13 mouse cellular contexts compared by ENCODE assay signal in the genomic region with DNA sequence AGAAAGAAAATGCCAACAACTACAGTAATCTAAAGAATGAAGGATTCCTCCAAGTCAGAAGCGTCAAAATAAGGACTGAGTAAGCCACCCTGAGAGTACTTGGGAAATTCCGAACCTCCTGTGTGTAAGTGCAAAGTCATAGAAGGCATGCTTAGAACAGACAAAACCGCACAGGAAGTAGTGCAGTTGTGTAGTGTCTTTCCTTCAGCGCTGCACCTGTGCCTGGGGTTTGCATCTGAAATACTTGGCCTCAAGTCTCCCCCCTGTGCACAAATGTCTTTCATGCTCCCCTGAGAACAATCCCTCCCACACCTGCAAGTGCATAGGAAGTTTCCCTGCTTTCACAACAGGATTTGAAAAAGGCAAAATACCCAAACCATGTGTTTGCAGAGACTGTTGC. TPM values are rescaled to one million over a fixed set of nuclear protein-coding genes. Genes with fewer than 3 reads are reported as not detected.
DNase-seq lines count a peak whose midpoint lies in the region; ATAC-seq and TF ChIP-seq lines count a peak whose summit lies in the region.
"Had no signal": no experiment of that assay in that cellular context is flagged by ENCODE, and none has a peak within 500 bp of the region (broad histone marks: within the 10 kb centered on the region; RNA-seq: fewer than 3 reads in every experiment).

No protein-coding gene starts in this region.

- peaks cover 78% of the 10 kb centered on the region for H3K4me1 ChIP-seq in hindbrain, embryonic 10.5 days (replicated peaks)
- H3K4me1 ChIP-seq in midbrain, embryonic 12.5 days, result peaks cover 65% of the 10 kb centered on the region
- peaks cover 41% of the 10 kb centered on the region for H3K4me1 ChIP-seq in thymus, adult 2 months (replicated peaks; ENCODE audit: control insufficient read depth, insufficient read depth, low read length)

- no peak overlapping the region for H3K9ac ChIP-seq in midbrain, embryonic 12.5 days (replicated peaks)
- H3K9ac ChIP-seq: lung, embryonic 15.5 days had no signal

- peak; percentile 1 for DNase-seq in ZHBTc4 (ENCODE audit: low read depth, low spot score)
- peak; percentile 23 for DNase-seq in hindbrain, embryonic 10.5 days (ENCODE audit: low spot score)
- peak; percentile 79 for DNase-seq in thymus, adult 2 months
- no peak for DNase-seq in adrenal gland, adult 8-10 months
- no peak for DNase-seq in layer of hippocampus, postnatal 14 days (ENCODE audit: low spot score in 2 of 2)
- no peak for DNase-seq in kidney, adult 9 months
- DNase-seq: kidney, postnatal 10 days had no signal

- 13% methylated on average over 4 of the region's 4 CpGs for WGBS in hindbrain, embryonic 10.5 days
- 11% methylated on average over 4 of the region's 4 CpGs for WGBS in midbrain, embryonic 12.5 days
- 2% methylated on average over 4 of the region's 4 CpGs for WGBS in thymus, adult 2 months

- peak overlapping the region; percentile 58 for H3K4me3 ChIP-seq in hindbrain, embryonic 10.5 days
- peak overlapping the region; percentile 18; the same call in 1 of the 2 replicates for H3K4me3 ChIP-seq in midbrain, embryonic 12.5 days
- H3K4me3 ChIP-seq in thymus, adult 2 months (ENCODE audit: control insufficient read depth, insufficient read depth, low read length), result no peak overlapping the region
- H3K4me3 ChIP-seq: lung, embryonic 15.5 days had no signal

- TF ChIP-seq CTCF in thymus, adult 2 months (IDR thresholded peaks at IDR 0.05; ENCODE audit: borderline replicate concordance, control insufficient read depth, extremely low read depth, insufficient read depth, low read length, poor library complexity), result no peak

- H3K9me3 ChIP-seq in hindbrain, embryonic 10.5 days, result no peaks in the 10 kb centered on the region
- H3K9me3 ChIP-seq in midbrain, embryonic 12.5 days, result no peaks in the 10 kb centered on the region
- H3K9me3 ChIP-seq: lung, embryonic 15.5 days had no signal

- TF ChIP-seq POLR2A in thymus, adult 2 months (IDR thresholded peaks at IDR 0.05; ENCODE audit: control insufficient read depth, extremely low read depth, insufficient read depth, low read length, poor library complexity), result no peak

- H3K27ac ChIP-seq in hindbrain, embryonic 10.5 days, result peak overlapping the region; percentile 35; the same call in 1 of the 2 replicates
- H3K27ac ChIP-seq in midbrain, embryonic 12.5 days (replicated peaks), result no peak overlapping the region
- no peak overlapping the region for H3K27ac ChIP-seq in thymus, adult 2 months (ENCODE audit: control insufficient read depth, insufficient read depth, low read length)
- H3K27ac ChIP-seq: lung, embryonic 15.5 days had no signal

- H3K36me3 ChIP-seq in hindbrain, embryonic 10.5 days, result no peaks in the 10 kb centered on the region
- no peaks in the 10 kb centered on the region for H3K36me3 ChIP-seq in midbrain, embryonic 12.5 days
- H3K36me3 ChIP-seq in thymus, adult 2 months (ENCODE audit: control insufficient read depth, insufficient read depth, low read length), result no peaks in the 10 kb centered on the region
- H3K36me3 ChIP-seq: lung, embryonic 15.5 days had no signal

- peaks cover 95% of the 10 kb centered on the region for H3K27me3 ChIP-seq in hindbrain, embryonic 10.5 days (ENCODE audit: insufficient read depth, poor library complexity, severe bottlenecking)
- H3K27me3 ChIP-seq in midbrain, embryonic 12.5 days, result peaks cover 56% of the 10 kb centered on the region
- H3K27me3 ChIP-seq in thymus, adult 2 months (ENCODE audit: control insufficient read depth, insufficient read depth, low read length), result peaks cover 20% of the 10 kb centered on the region

- peak overlapping the region; percentile 71 for H3K4me2 ChIP-seq in midbrain, embryonic 12.5 days (replicated peaks)
- H3K4me2 ChIP-seq: lung, embryonic 15.5 days had no signal

- ATAC-seq in midbrain, embryonic 12.5 days (ENCODE audit: low FRiP score, low read depth), result no peak
- no peak for ATAC-seq in erythroid progenitor cell, adult 5-6 weeks (replicated peaks; ENCODE audit: low FRiP score, poor library complexity, severe bottlenecking)

RNA-seq across cellular contexts. Expression of gene Foxb1, which starts 3.5 kb away (rescaled TPM):
- 5.7 and 6.8 TPM in 2 replicates for polyA plus RNA-seq in hindbrain, embryonic 10.5 days (2016; fragmentation: Nextera tagmentation; extraction: Ambion mirVana)
- polyA plus RNA-seq in midbrain, embryonic 12.5 days (2016; fragmentation: Nextera tagmentation; extraction: Ambion mirVana), result 7.3 and 8.0 TPM in 2 replicates
- 1.0 and 1.7 TPM in 2 replicates for polyA plus RNA-seq in thymus, adult 2 months (2012; rRNA removed)
- not detected for total RNA-seq in adrenal gland, adult 8-10 months (2022)
- not detected in 2 replicates for total RNA-seq in erythroid progenitor cell, adult 5-6 weeks (2015; ENCODE audit: low replicate concordance)
- total RNA-seq in erythroid progenitor cell, adult 5-6 weeks (2017; ENCODE audit: low replicate concordance), result not detected in 2 replicates
- total RNA-seq in layer of hippocampus, postnatal 14 days (2021), result not detected
- total RNA-seq: left cerebral cortex, postnatal 25 days had no signal
- polyA plus RNA-seq: frontal cortex, adult 2 months; heart, embryonic 16.5 days; lung, embryonic 15.5 days had no signal

Comparison
In these comparisons a context has a peak if more than half of its experiments do, and no peak if none do; other contexts are left out.
1. DNase-seq: peak in ZHBTc4 (single experiment), hindbrain, embryonic 10.5 days (single experiment) and thymus, adult 2 months (single experiment); none in adrenal gland, adult 8-10 months (single experiment), layer of hippocampus, postnatal 14 days (0 of 2) and kidney, adult 9 months (single experiment).